Mouse (Mus musculus) limb, embryonic 14.5 days (tissue): ENCODE data around the gene Eif2s1. TPM values are rescaled to one million over a fixed set of nuclear protein-coding genes. Genes with fewer than 3 reads are reported as not detected.

Source experiments
- ATAC-seq: fragments of 200-750 bp; cut with Nextera tagmentation; 2 replicates; pipeline ENCODE4 v1.8.0; 2017; ENCODE audit warnings: low read depth, moderate number of reproducible peaks, moderate TSS enrichment; ENCODE audit not compliant: low FRiP score
- DNase-seq: peaks from one replicate; pipeline ENCODE4 v3.0.0-alpha.2; 2015; ENCODE audit warnings: low spot score
- H3K27ac ChIP-seq: fragments of 300-500 bp; sonication (generic); replicated peaks from 2 replicates; pipeline ENCODE4 v1.5.1; 2014; ENCODE audit warnings: low read depth, mild to moderate bottlenecking, low read length, moderate library complexity, mixed read lengths
- H3K27me3 ChIP-seq: fragments of 300-500 bp; sonication (generic); 2 replicates; pipeline ENCODE4 v1.6.1; 2014; ENCODE audit warnings: low read length, mixed read lengths; ENCODE audit not compliant: control insufficient read depth, insufficient read depth
- H3K36me3 ChIP-seq: fragments of 300-500 bp; sonication (generic); 2 replicates; pipeline ENCODE4 v1.6.1; 2014; ENCODE audit warnings: mild to moderate bottlenecking, low read length, moderate library complexity, mixed read lengths; ENCODE audit not compliant: control insufficient read depth, insufficient read depth
- H3K4me1 ChIP-seq: fragments of 300-500 bp; sonication (generic); 2 replicates; pipeline ENCODE4 v1.6.1; 2014; ENCODE audit warnings: antibody characterized with exemption, low read length, mixed read lengths; ENCODE audit not compliant: control insufficient read depth, insufficient read depth
- H3K4me2 ChIP-seq: fragments of 300-500 bp; sonication (generic); replicated peaks from 2 replicates; pipeline ENCODE4 v1.6.1; 2014; ENCODE audit warnings: low read depth, mild to moderate bottlenecking, low read length, moderate library complexity; ENCODE audit not compliant: severe bottlenecking
- H3K4me3 ChIP-seq: fragments of 300-500 bp; sonication (generic); replicated peaks from 2 replicates; pipeline ENCODE4 v1.5.1; 2014; ENCODE audit warnings: low read length
- H3K9ac ChIP-seq: fragments of 300-500 bp; sonication (generic); 2 replicates; pipeline ENCODE4 v1.6.1; 2014; ENCODE audit warnings: mild to moderate bottlenecking, low read depth, low read length, moderate library complexity; ENCODE audit not compliant: severe bottlenecking
- H3K9me3 ChIP-seq: fragments of 300-500 bp; sonication (generic); 2 replicates; pipeline ENCODE4 v1.6.1; 2016; ENCODE audit warnings: low read length; ENCODE audit not compliant: control insufficient read depth
- POLR2A ChIP-seq: fragments of 200-500 bp; IDR thresholded peaks from 2 replicates; pipeline ENCODE4 v1.8.0; 2012; ENCODE audit warnings: inconsistent platforms, mild to moderate bottlenecking, moderate library complexity, borderline replicate concordance; ENCODE audit not compliant: insufficient read depth, insufficient read length; ENCODE audit errors: extremely low read depth
- WGBS: fragments of 180-500 bp; shearing (Covaris S2); extraction: QIAGEN DNeasy Blood & Tissue Kit; methylation state at CpG from one replicate; pipeline ENCODE4 v1.1.7; 2014; 5-methylcytosine and 5-hydroxymethylcytosine counted together
- polyA plus RNA-seq, 2 experiments: library from polyadenylated mRNA; depleted of rRNA in 1 of 2; stranded (reverse) in 1 of 2; unstranded in 1 of 2; fragments of >200 nt; fragmentation: Nextera tagmentation in 1 of 2; extraction: Ambion mirVana in 1 of 2; gene quantifications; 2 replicates each; pipeline versions ENCODE4 v1.2.1 to v1.2.3; 2012 to 2014

Eif2s1 gene
- polyA plus RNA-seq (2012; rRNA removed): 52.4 and 64.4 TPM in 2 replicates
- polyA plus RNA-seq (2014; fragmentation: Nextera tagmentation; extraction: Ambion mirVana): 188 and 194 TPM in 2 replicates

DNA sequence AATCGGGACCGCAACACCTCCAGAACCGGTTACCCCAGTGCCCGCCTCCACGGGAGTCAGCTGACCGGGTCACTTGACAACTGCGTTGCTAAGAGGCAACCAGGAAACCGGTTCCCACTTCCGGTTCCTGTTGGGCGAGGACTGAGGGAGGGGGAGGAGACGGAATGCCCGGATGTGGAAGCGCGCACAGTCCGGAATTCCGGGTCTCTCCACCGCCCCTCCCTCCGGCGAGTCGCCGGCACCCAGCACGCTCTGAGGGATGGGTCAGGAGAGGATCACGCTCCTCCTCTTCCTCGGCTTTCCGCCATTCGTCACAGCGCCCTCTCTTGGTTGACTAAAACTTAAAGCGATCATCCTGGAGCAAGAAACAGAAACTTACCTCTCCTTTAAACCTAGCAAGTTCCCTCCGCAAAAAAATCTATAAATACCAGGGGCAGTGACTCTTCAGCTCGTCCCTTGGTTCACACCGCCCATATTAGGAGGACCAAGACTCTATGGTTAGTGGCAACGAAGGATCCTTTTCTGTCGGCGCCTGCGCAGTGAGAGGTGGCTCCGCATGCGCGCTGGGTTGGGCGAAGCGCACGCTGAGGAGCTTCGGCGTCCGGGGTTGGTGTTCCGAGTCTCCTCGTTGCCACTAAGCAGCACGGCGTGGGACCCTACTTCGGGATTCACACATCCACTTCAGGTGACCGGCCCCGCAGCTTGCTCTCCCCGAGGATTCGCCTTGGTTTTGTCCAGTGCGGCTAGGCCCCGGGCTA lies at the start of gene Eif2s1, which contains the start of gene Atp6v1d:
Gene Eif2s1, plus strand, starts transcription at position 324 of the 758 bp plus-strand sequence.
Gene Atp6v1d, minus strand, starts transcription at position 143 of the 758 bp plus-strand sequence.
- Histone ChIP-seq H3K9ac (peak within 1 kb of the TSS; percentile 95), H3K27ac (peak within 1 kb of the TSS; percentile 86), H3K4me2 (peak within 1 kb of the TSS; percentile 92), H3K27me3 (no peaks in the 10 kb centered on the region), H3K9me3 (no peaks in the 10 kb centered on the region), H3K36me3 (0 out of 2 replicates have a peak, but pooled peaks cover 3% of the 10 kb centered on the region), H3K4me1 (peaks cover 14% of the 10 kb centered on the region), H3K4me3 (peak within 1 kb of the TSS; percentile 89)
- DNase-seq (peak; percentile 99), ATAC-seq (peak; percentile 100)
- TF ChIP-seq POLR2A: peak; percentile 70; the same call in 1 of the 2 replicates
- WGBS: 1% methylated on average over 45 of the region's 55 CpGs

DNA sequence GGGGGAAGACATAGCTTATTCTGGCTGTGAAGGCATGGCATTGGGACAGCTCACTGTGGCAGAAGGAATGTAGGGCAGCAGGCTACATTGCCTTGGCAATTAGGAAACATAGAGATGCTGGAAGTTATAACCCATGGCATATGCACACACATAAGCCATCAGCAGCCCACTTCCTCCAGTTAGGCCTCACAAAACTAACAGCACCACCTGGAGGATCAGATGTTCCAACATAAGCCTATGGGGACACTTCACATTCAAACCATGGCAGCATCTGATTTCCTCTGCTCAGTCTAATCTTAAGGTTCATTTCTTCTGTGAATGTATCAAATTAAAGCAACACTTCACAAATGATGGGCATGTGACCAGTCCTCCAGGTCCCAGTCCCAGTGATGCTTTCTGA lies 47.2 kb upstream of the Eif2s1 start:
- Histone ChIP-seq H3K9ac (no peak overlapping the region), H3K4me3 (no peak overlapping the region), H3K27me3 (no peaks in the 10 kb centered on the region), H3K4me2 (no peak overlapping the region), H3K9me3 (no peaks in the 10 kb centered on the region), H3K27ac (no peak overlapping the region), H3K36me3 (0 out of 2 replicates have a peak, but pooled peaks cover 5% of the 10 kb centered on the region), H3K4me1 (no peaks in the 10 kb centered on the region)
- DNase-seq (no peak), ATAC-seq (no peak)
- no peak for TF ChIP-seq POLR2A

DNA sequence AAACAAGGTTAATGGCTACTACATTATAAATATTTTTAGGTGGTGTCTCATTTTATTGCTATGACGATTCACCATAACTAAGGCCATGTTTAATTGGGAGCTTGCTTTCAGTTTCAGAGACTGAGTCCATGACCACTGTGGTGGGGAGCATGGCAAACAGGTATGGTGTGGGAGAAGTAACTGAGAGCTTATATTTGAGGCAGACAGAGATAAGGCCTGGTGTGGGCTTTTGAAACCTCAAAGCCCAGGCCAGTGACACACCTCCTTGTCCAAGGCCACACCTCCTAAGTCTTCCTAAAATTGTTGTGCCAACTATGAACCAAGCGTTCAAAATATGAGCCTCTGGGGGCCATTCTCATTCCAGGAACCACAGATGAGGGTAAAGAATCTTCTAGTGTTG lies 27.1 kb upstream of the Eif2s1 start:
- ATAC-seq: no peak
- no peak for DNase-seq
- no peaks in the 10 kb centered on the region for H3K27me3 ChIP-seq
- no peaks in the 10 kb centered on the region for H3K9me3 ChIP-seq
- 71% methylated on average over 2 of the region's 2 CpGs for WGBS
- H3K27ac ChIP-seq: no peak overlapping the region
- H3K4me3 ChIP-seq: no peak overlapping the region
- H3K9ac ChIP-seq: no peak overlapping the region
- peaks cover 46% of the 10 kb centered on the region for H3K36me3 ChIP-seq
- H3K4me2 ChIP-seq: no peak overlapping the region
- no peak for TF ChIP-seq POLR2A
- H3K4me1 ChIP-seq: no peaks in the 10 kb centered on the region

DNA sequence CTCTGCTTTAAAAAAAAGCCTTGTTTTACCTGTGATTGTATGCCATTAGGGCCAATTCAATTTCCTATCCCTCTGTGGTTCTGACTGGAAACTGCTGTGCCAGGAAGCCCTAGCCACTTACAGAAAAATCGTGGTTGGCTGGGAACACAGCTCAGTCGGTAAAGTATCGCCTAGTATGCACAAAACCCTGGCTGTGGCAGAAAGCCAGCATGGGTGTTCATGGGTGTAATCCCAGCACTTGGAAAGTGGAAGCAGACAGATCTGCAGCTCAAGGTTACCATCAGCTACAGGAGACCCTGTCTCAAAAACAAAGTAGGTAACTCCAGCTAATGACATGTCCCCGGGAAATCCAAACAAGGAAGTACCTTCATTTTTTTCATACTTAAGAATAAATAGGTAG lies 21.7 kb upstream of the Eif2s1 start:
- no peaks in the 10 kb centered on the region for H3K4me1 ChIP-seq
- H3K27me3 ChIP-seq: no peaks in the 10 kb centered on the region
- ATAC-seq: no peak
- DNase-seq: no peak
- H3K4me2 ChIP-seq: no peak overlapping the region
- WGBS: 90% methylated on average over 4 of the region's 4 CpGs
- no peak for TF ChIP-seq POLR2A
- H3K9ac ChIP-seq: no peak overlapping the region
- H3K36me3 ChIP-seq: peaks cover 63% of the 10 kb centered on the region
- H3K9me3 ChIP-seq: no peaks in the 10 kb centered on the region
- H3K4me3 ChIP-seq: no peak overlapping the region
- H3K27ac ChIP-seq: no peak overlapping the region

DNA sequence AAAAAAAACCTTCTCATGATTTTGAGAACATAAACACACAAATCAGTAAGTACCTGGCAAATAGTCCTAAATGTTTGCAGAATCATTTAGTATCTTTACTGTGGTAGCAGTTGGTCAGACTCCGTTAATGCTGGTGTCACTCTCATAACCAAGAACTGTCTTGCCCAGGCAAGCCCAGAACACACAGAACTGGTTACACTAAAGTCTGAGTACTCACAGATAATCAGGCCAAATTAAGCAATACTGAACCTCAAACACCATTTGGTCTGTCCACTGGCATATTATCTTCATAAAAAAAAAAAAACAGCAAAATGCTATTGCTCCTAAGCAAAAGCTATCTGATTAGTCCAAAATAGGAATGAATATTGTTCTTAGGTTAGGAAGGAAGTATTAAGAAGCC lies 19.2 kb upstream of the Eif2s1 start:
- DNase-seq: no peak
- H3K36me3 ChIP-seq: peaks cover 60% of the 10 kb centered on the region
- H3K4me2 ChIP-seq: no peak overlapping the region
- no peak overlapping the region for H3K9ac ChIP-seq
- no peaks in the 10 kb centered on the region for H3K4me1 ChIP-seq
- no peak for ATAC-seq
- H3K4me3 ChIP-seq: no peak overlapping the region
- 76% methylated on average over 1 of the region's 1 CpGs for WGBS
- no peak for TF ChIP-seq POLR2A
- H3K27ac ChIP-seq: no peak overlapping the region
- no peaks in the 10 kb centered on the region for H3K27me3 ChIP-seq
- no peaks in the 10 kb centered on the region for H3K9me3 ChIP-seq
